Mouse (Mus musculus): ENCODE measurements at regions not wholly inside any gene's neighbourhood (a gene's known extent, or its start where the extent isn't known, plus 50 kb on each side); places are given as distances from the start of the nearest gene placed in this dataset.

DNA sequence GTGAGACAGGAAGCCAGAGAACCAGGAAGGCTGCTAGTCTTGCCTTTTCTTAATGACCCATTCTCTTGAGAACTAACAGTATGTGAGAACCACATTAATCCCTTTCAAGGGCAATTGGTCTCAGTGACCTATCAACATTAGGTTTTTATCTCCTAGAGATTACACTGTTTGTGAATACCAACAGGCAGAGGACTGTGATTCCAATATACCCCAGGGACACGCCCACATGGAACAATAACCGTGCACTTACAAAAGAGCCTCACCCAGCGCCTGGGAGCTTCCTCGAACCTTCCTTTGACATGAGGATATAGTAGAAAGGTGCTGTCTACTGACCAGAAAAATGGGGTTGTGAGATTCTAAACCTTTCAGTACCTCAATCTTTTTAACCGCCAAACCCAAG lies 157.6 kb upstream of the Kif2a start:
- DNase-seq (ENCODE audit: low spot score in 2 of 2) = no peak

DNA sequence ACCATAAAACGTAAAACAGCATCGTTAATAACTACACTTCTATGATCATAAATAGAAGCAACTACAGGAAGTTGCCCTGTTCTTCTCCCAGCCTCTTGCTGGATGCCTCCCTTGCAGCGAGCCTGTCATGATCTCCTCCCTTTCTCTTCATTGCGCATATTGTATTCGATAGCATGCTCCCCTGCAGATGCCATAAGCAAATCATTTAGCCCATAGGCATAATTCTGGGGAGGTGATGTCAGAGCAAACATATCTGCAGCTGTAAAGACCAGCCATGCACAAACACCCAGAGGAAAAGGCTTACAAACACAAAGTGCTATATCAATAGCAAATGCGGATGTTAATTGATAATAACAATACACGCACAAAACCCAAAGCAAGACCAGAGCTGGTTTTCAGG lies 155.7 kb upstream of the Kif2a start:
- no peak for DNase-seq (ENCODE audit: low spot score in 2 of 2)

DNA sequence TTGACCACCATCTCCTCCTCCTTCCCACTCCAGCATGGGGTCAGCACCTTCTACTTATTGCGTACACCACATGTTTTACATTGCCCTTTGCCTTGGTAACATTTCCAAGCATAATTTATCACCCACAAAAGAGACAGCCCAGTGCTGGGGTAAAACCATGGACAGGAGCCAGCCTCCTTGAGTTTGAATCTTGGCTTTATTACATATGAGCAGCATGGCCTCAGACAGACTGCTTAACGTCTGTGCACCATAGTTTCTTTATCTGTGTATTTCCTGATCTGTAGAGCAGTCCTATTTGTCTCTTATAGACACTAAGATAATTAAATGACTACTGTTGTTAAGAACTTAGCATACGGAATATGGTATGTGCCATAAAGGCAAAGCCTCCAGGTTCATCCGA lies 154.0 kb upstream of the Kif2a start:
- no peak for DNase-seq (ENCODE audit: low spot score in 2 of 2)

DNA sequence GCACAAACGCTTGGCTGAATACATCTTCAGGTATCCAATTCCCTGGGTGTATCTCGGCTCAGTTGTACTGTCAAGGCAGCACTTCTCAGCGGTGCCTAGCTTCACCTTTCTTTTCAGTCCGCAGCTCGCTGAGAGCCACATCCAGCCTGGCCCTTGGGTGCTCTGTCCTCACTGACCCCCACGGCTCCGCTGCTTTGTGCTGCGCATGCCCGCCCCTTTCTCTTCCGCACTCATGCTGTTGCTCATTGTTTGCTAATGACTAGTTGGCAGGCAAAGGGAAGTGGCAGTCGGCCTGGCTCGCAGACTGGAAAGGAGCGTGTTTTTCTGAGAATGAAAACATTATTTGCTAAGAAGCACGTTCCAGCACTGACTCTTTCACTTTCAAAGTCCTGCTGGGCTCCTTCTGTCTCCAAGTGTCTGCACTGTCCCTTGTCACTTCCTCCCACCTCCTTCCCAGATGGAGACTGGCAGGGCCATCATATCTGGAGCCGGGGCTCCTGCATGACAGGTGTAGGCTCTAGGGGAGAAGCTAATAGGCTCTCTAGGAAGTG lies 146.7 kb upstream of the Kif2a start:
- DNase-seq (ENCODE audit: low spot score in 2 of 2) = peak; percentile 16 to 41

DNA sequence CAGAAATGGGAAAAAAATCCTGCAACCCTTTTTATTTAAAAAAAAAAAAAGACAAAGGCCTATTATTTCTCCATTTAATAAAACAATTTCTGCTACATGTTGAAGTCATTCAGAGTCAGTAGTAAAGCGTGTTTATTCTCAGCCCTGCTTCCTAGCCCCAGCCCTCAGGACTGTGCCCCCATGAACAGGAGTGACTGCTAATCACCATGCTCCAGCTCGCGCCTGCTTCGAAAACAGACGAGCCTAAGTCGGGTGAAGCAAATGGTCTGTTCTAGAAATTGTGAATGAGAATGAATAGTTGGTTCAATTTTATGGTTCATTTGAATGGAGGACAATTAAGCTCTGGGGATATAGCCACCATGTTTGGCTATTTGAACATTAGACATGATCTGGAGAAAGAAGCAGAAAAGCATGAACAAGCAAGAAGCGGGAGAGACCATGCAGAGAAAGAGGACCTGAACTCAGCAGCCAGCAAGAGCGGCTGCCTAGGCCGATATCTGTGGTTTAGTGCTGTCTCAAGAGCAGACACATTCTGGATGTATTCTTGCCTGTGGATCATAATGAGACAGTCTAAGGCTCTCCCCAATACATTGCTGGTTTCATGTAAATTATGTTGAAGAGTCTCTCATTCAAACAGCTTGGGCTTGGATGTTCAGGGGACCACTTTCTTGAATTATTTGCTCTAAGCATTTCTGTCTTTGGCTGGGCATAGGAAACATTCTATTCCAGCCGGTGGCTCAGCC lies 146.1 kb upstream of the Kif2a start:
- no peak for DNase-seq (ENCODE audit: low spot score in 2 of 2)

DNA sequence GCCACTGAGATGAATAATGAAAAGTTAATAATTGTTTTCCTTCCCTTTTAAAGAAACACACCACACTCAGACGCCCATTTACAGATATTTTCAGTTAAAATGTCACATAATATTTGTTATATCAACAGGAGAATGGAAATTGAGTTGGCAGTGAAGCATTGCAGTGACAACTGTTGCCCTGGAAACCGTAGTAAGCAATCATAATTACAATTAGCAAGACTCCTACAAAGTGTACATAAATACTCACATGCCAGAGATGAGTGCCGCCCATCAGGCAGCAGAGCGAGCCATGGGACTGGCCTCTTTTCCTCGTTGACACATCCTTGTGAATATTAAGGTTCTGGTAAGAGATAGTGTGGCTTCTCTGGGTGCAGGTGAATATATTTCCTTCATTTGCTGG lies 129.6 kb upstream of the Kif2a start:
- no peak for DNase-seq (ENCODE audit: low spot score in 2 of 2)

DNA sequence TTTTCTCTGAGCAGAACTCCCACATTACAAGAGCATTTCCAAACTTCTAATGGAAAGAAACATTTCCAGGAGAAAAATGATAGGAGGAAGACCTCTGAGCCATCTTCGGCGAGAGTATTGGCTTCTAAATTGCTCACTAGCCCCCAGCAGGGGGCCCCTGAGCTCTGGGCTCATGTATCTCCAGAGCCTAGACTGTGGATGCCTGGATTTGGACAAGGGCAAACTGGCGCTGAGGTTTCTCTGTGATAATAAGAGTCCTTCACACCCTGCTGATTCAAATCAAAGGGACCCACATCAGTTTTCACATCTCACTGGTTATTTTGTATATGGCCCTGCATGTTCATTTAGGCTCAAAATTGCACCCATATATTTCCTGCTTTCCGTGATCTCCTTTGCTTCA lies 119.3 kb upstream of the Kif2a start:
- no peak for DNase-seq (ENCODE audit: low spot score in 2 of 2)

DNA sequence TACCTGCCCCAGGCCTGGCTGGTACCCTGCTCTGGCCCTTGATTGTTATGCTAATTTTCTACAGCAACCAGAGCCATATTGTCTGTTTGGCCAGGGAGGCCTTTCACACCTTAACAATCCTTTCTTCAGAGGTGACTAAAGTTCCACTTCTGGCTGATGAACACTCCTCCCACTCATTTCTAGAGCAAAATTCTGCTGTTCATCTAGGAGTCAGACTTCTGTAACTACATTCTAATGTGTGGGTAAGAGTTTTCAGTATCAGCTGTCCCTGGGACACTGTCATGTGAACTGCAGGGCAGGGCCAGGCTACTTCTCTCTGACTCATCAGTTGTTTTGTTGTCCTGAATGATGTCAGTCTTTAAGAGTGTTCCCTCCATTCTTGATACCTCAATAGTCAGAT lies 112.2 kb upstream of the Kif2a start:
- no peak for DNase-seq (ENCODE audit: low spot score in 2 of 2)

DNA sequence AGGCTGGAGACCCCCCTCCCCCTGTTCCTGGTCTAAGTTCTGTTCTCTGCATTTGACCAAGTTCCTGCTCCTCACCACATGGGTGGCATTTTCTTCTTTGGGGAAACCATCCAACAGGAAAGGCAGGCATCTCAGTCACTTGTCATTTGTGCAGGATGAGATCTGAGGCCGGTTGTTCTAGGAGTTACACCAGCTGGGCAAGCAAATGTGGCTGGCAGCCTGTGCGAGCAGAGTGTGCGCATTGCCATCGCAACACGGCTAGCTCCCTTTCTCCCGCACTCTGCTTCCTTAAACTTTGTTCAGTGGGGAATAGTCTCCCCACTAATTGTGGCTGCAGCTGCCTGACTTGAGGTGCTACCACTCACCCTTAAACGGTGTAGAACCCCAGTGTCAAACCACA lies 104.7 kb upstream of the Kif2a start:
- no peak for DNase-seq (ENCODE audit: low spot score in 2 of 2)

DNA sequence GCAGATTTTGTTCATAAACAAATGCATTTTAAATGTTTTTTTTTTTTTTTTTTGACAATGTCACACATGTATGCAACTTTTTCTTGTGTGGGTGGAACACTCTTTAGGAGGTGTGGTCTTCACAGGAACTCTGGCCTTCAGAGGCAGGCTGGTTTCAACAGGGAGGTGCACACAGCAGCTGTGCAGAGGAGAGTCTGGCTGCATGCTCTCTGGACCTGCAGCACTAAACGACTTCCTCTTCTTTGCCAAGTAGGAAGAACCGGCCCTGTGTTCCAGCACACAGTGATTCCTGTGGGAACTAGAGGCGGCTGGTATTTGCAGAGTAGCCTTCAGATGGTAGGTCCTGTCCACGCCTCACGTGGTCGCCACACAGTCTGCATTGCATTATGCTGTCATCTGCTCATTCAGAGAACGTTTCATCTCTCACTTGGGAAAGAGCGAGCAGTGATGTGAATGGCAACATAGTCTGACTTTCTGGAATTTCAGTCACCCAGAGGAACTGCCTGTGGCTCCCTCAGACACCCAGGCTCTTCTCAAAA lies 102.3 kb upstream of the Kif2a start:
- no peak for DNase-seq (ENCODE audit: low spot score in 2 of 2)

DNA sequence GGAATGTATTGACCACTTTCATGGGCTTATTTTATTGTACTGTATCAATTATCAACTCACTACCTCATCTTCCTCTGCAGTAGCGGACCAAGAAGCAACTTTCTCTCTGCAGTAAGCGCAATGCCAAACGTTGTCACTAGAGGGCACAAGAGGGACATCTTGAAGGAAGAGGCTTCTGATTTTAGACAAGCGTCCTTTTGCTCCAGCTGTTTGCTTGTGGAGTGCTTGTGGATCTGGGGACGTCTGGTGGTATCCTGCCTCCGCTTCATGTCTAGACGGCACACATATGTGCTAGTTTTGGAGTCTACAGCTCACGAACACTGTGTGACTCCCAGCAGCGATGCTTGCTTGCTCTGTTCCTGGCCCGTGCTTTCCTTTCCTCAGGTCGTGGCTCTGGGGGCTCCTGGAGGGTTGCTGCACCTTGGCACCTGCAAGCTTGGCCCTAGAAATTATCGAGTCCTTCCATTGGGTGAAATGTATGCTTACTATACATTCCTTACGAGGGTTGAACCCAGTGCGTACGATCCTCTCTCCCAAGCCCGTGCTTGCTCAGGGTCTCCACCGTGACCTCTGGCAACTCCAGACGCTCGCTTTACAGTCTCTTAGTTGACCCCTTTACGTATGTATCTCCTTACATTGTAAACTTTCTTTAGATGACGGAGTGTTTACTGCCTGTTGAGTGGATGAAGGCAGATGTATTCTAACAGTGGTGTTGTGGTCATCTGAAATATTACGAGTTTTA lies 92.2 kb upstream of the Kif2a start:
- DNase-seq (ENCODE audit: low spot score in 2 of 2) = peak; percentile 75 to 81

DNA sequence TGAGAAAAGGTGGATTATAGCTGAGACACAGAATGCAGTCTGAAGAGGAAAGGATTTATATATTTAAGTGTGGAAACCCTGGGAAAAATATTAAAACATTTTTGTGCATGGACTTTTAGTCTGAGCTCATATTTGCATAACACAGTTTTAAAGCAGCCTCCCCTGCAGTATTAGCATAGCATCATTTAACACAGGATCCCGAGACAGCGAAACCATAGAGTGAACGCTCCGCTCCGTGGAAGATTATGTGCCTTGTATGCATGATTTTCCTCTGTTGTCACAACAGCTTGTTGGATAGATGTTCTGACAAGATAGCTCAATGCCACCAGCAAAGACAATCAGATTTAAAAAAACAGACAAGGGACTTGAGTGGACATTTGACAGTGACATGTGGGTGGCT lies 86.1 kb upstream of the Kif2a start:
- no peak for DNase-seq (ENCODE audit: low spot score in 2 of 2)

DNA sequence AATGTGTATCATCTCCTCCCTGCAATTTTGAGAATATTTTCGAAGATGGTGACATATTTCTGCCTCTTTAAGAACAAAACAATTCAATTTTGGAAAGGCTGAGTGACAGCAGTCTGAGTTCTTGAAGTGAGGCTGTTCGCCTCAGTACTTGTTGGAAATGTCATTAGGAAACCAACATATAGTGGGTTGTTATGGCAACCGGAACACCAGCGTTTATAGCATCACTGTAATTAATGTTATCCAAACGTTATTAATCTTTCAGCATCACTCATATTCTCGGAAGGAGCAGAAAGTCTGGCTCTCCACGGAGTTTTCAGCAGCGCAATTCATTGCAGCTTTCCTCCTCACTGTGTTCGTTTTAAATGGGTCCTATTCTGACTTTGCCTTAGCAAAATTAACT lies 85.6 kb upstream of the Kif2a start:
- no peak for DNase-seq (ENCODE audit: low spot score in 2 of 2)

DNA sequence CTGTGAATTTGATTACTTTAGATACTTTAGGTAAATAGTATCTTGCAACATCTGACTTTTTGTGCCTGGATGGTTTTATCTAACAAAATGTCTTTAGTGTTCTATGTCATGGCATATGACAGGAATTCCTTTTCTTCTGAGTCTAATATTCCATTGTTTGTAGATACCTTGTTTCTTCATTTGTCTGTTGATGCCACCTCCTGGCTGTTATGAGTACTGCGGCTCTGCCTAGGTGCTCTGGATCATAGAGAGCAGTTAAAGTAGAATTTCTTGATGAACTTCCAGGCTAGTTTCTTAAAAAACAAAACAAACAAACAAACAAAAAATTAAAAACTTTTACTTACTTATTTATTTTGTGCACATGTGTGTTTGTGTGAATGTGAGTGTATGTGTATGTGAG lies 83.6 kb upstream of the Kif2a start:
- DNase-seq (ENCODE audit: low spot score in 2 of 2) = peak in 1 of 2 experiments; percentile 28

DNA sequence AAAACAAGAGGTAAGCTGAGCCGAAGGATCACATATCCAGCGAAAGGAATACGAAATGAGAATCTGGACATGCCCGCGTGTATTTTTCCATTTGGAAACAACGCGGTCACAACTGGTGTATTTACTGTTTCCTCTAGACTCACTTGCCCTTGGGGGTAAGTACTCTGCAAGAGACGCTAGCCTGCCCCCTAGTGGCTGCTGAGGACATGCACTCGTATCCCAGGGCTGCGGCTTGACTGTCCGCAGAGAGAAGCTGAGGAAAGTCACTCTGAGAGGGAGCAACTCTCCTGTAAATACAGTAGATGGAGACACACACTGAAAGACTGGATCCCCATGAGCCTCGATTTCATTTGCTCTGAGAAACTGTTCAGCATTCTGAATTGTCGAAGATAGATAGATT lies 79.7 kb upstream of the Kif2a start:
- DNase-seq (ENCODE audit: low spot score in 2 of 2) = peak; percentile 80 to 83

DNA sequence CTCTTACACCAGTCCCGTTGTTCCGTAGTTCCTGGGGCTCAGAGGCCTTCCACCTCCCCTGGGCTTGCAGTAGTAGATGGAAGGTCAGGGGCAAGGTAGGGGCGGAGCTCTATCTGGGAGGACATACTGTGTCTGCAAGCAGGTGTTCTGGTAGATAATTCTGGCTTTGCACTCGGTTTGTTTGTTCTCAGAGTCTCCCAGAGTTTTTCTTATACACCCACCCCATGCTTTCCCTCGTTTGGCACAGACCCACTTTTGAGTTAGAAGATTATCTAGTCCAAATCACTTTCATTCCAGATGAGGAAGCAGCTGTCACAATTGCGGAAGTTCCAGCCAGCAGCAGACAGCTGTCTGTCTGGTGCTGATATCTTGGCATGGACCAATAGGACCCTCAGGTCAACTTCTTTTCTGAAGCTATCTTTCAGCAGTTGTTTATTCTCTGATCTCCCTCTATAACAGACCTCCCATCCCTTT lies 79.0 kb upstream of the Kif2a start:
- no peak for DNase-seq (ENCODE audit: low spot score in 2 of 2)

DNA sequence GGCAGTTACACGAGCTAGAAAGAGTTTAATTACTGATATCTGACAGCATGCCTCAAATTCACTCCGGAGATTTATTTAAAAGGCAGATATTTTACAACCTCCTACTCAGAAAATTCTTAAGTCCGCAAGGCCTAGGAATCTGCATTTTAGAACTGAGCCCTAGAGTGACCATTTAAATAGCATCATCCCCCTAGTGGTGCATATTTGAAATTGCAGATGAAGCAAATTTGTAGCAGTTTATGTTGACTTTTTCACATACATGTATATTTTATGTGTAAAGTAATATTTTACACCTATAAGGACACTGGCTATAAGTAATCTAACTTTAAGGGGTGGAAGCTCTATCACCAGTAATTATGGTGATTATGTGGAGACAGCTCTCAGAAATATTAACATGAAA lies 78.2 kb upstream of the Kif2a start:
- no peak for DNase-seq (ENCODE audit: low spot score in 2 of 2)

DNA sequence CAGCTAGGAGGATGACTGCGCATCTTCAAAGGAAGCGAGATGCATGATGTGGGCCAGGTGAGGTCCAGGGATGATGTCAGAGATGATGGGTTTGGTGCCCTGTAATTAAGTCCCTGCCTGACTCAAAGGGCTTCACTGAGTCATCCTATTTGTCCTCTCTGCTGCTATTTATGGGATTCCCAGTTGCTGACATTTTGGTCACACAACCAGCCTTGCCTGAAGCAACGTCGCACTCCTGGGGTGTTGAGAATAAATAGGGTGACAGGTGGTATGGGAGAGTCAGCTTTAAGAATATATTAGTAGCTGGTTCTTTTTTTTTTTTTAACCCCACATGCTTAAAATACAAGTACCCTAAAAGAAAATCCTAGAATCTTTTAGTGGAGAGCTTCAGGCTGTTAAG lies 75.1 kb upstream of the Kif2a start:
- no peak for DNase-seq (ENCODE audit: low spot score in 2 of 2)

DNA sequence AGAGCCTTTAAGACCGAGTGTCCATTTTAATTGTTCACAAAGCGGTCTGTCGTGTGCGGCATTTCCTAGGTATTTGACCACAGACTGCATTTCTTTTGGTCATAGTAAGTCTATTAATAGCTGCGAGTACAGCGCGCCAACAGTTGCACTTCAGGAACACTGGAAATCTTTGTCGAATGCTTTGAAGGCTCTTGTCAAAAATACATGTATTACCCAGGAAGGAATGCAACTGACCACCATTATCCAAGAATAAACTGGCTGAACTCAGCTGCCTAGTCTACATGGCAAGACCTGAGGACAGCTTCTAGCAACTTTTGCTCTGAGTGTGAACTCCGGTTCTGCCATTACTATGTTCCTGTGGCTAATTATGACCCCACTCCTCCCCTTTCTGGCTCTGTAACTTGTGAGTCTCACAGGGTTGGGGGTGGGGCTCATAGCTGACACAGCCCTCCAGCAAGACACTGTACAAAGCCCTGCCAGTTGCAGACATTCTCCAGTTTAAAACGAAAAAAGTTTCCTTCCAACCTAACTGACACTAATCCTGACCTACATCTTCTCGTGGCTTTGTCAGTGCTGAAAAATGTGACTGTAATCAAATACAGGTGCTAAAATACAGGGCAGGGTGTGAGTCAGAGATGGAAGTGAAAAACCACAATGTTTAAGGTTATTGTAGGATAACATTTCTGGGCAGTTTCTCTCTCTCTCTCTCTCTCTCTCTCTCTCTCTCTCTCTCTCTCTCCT lies 73.2 kb upstream of the Kif2a start:
- DNase-seq (ENCODE audit: low spot score in 2 of 2) = no peak

DNA sequence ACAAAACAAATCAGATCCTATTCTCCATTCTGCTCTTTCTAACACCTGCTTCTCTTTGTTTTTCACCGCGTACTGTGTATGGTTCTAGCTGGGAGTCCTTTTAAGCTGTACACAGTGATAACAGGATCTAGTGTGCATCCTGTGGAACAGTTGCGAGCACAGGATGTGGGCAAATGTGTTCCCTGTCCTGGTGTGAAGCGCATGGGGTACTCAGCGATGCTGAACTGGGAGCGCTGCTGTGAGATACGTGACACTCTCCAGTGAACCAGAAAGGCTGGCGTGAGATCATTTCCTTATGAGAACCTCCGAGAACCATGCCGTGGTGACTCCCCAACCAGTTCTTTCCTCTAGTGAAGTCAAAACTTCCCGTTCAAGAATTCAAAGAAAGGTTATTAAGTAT lies 72.6 kb upstream of the Kif2a start:
- no peak for DNase-seq (ENCODE audit: low spot score in 2 of 2)

DNA sequence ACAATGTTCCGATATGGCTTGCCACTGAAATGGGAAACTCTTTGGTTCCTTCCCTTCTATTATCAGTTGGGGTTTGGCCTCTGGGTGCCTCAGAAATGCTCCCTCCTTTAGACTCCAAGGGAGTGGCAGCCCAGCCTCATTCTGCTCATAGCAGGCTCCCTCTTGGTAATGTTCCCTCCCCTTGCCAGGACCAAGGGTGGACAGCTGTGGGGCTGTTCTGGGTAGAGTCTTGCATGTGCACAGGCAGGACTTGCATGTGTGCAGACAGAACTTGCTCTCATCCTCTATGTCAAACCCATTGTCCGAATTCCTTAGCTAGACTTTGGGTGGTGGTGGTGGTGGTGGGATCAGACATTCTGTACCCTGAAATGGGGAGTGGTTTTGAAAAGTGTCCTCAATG lies 71.8 kb upstream of the Kif2a start:
- no peak for DNase-seq (ENCODE audit: low spot score in 2 of 2)

DNA sequence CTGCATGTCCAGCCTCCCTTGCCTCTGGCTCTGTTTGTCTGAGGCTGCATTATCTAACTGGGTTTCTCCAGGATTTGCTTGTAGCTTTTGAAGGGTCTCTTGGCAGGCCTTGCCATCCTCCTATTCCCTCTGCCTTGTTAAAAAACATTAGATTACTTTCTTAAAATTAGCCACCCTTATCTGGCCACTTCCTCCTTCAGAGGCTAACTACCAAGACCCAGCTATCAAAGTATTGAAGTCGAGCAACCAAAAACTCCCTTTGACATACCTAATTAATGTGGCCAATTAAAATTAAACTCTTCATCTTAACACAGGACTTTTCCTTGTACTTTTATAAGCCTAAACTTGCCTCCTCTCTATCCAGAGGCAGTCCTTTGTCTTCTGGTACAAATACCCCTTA lies 66.3 kb upstream of the Kif2a start:
- no peak for DNase-seq (ENCODE audit: low spot score in 2 of 2)

Measured in urinary bladder, postnatal 36 days (tissue).